Mouse (Mus musculus) heart, postnatal 10 days (tissue): ENCODE measurements at regions not wholly inside any gene's neighbourhood (a gene's known extent, or its start where the extent isn't known, plus 50 kb on each side); places are given as distances from the start of the nearest gene placed in this dataset.

ENCODE experiments used
- DNase-seq, 2 experiments: peaks; one replicate each; pipeline ENCODE4 v3.0.0; 2021
- intact Hi-C: fragments of 180-260 bp; cut with DNase I; formaldehyde crosslinking; loops from one replicate; pipeline ENCODE4 v1.15.1; 2025

GRCm38 (mm10) chr11:45750249-45750648 lies 101.6 kb upstream of the Clint1 start:
- intact Hi-C loops: no loop called here
- DNase-seq: no peak

- intact Hi-C loops: loop anchor here (1.0 kb wide), 1 partner anchor 128 kb away; no protein-coding TSS in a partner anchor
- peak; percentile 56 to 67 for DNase-seq
Measured at GRCm38 (mm10) chr11:45752237-45752636, 99.6 kb upstream of the Clint1 start.

- no peak for DNase-seq
- intact Hi-C loops: loop anchor here (1.0 kb wide), 1 partner anchor 128 kb away; no protein-coding TSS in a partner anchor
Measured at GRCm38 (mm10) chr11:45752791-45753190, 99.1 kb upstream of the Clint1 start.

DNA sequence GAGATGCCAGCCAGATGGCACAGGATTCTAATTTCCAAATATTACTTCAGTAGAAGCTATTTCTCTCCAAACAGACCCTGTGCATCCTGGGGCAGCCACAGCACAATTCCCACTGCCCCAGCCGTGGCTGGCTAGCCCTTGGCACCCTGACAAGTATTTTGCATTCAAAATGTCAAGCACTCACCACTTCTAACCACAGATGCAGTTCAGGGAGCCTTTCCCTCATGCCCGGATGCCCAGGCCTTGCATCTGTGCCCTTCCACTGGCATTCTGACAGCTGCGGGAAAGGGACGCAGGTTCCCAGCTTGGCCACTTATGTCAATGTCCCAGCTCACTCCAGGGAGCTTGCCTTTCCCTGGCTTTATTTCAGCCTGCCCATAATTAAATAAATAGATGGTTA lies 84.8 kb upstream of the Clint1 start:
- intact Hi-C loops: no loop called here
- DNase-seq: peak; percentile 27

GRCm38 (mm10) chr11:45782435-45782834 lies 69.4 kb upstream of the Clint1 start:
- DNase-seq: no peak
- intact Hi-C loops: no loop called here

GRCm38 (mm10) chr11:45785806-45786205 lies 66.0 kb upstream of the Clint1 start:
- intact Hi-C loops: no loop called here
- no peak for DNase-seq

DNA sequence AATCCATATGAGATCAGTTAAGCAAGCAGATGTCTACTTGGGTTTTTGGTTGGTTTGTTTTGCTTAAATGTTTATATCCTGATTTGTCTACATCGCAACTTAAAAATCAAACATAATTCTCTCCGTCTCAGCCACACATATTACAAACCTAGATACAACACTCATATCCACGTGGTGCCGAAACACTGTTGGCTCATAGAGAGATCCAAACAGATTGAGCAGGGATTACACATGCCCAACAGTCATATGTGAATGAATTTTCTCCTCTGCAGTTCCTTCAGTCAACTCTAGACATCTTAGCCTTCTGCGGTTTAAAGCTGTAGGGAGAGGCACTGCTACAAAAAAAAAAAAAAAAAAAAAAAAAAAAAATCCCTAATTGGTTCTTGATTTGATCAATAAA lies 64.4 kb upstream of the Clint1 start:
- intact Hi-C loops: no loop called here
- DNase-seq: no peak

- DNase-seq: no peak
- intact Hi-C loops: no loop called here
Measured at GRCm38 (mm10) chr11:45789886-45790285, 62.0 kb upstream of the Clint1 start.

DNA sequence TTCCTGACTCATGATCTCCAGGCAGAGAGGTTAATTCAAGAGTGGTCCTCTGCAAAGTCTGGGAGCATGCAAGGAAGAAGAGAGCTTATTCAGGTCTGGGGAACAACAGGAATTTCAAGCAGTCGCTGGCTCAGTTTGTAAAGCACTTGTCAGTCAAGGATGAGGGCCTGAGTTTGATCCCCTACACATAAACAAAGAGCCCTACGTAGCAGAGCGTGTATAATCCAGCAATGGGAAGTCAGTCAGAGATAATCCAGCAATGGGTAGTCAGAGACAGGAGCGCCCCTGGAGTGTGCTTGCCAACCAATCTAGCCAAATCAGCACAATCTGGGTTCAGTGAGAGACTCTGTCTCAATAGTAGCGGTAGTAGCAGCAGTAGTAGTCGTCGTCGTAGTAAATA lies 61.3 kb upstream of the Clint1 start:
- no peak for DNase-seq
- intact Hi-C loops: no loop called here

- intact Hi-C loops: no loop called here
Measured at GRCm38 (mm10) chr11:45791696-45792095, 60.2 kb upstream of the Clint1 start.

DNA sequence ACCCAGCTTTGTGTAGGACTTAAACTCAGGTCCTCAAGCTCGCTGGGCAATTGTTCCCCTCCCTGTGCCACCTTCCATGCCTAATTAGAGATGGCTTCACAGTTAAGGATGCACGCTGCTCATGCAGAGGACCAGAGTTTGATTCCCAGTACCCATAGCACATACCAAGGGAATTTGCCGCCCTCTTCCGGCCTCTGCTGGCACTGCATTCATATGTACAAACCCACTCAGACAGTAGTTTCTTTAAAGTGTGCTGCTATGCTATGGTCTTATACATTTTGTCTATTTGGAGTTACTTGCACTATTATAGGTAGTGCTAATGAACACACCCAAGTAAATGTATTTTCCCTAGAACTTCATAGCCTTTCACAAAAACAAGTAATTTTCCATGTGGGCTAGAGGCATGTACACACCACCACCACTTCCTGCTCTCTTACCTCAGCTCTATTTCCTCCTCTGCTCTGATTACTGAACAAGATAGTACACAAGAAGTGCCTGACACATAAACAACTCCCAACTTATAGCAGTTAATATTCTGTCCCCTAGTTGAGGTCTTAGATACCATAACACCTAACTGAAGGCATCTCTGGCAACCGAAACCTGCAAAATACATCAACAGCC lies 57.4 kb upstream of the Clint1 start:
- intact Hi-C loops: no loop called here
- no peak for DNase-seq

More at GRCm38 (mm10) chr11:45791696-45792095, 60.2 kb upstream of the Clint1 start:
- DNase-seq: no peak

GRCm38 (mm10) chr11:45795322-45795721 lies 56.5 kb upstream of the Clint1 start:
- no peak for DNase-seq
- intact Hi-C loops: loop anchor here (1.0 kb wide), 1 partner anchor 87 kb away; no protein-coding TSS in a partner anchor

DNA sequence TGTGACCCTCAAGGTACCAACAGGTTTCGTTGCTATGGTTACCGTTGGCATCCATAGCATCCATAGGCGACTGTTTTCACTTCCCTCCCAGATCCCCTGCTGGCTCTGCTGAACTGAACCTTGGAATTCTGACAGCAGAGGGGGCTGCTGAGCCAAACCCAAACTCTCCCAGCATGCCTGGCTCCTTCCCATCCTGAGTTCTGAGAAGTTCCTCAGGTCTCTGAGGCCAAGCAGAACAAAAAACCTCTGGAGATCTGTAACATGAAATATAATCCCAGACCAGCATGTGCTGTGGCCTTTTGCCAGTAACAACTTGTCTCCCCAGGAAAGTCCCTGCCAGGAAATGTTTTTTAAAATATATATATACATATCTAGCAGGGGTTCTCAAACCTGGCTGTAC lies 56.1 kb upstream of the Clint1 start:
- intact Hi-C loops: loop anchor here (1.0 kb wide), 1 partner anchor 87 kb away; no protein-coding TSS in a partner anchor
- DNase-seq: peak; percentile 79 to 85

DNA sequence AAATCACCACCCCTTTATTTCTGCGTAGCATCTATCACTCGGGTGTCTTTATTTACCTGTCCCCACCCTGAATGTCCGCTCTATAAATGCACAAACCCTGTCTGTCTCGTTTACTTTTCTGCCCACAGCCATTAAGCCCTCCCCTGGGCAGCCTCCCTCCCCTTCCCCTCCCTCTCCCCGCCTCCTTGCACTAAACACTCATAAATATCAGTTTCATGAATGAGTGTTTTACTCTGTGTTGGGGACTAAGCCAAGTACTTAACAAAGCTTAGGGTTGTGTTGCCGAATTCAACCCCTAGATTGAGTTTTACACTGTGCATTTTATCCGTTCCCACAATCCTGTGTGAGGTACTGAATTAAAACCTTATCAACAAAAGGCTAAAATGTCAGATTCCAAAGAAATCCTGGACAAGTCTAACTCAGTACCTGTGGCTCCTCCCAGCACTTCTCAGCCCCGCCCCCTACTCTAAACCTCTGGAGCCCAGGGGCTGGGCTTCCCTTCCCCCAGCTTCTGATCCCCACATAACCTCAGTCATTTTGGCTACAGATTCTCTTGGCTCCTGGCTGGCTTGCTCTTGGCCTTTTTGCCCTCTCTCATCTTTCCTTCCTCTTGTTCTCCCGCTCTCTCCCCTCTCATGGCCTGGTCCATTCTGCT lies 52.0 kb upstream of the Clint1 start:
- intact Hi-C loops: no loop called here
- no peak for DNase-seq
